Mouse (Mus musculus) CD4-positive helper T cell, adult 2 months (primary cell): ENCODE measurements around the gene Olfr76.
"Not testable (repeated sequence)": the region's sequence is repeated elsewhere in the genome, so short reads cannot be mapped to it uniquely, and the experiment has no call there.

Experiments used
- DNase-seq: peaks from one replicate; pipeline ENCODE4 v3.0.0-alpha.2; 2012; ENCODE audit warnings: low read depth, missing footprints, low spot score

Olfr76 gene

GRCm38 (mm10) chr19:12123103-12123502, at the start of gene Olfr76:
Gene Olfr76, minus strand, starts transcription at chr19:12123203.
- no peak for DNase-seq

GRCm38 (mm10) chr19:12170062-12170599, 47.1 kb upstream of the Olfr76 start, which contains the start of gene Olfr1555-ps1:
Gene Olfr1555-ps1, minus strand, starts transcription at chr19:12170112.
- DNase-seq, result not testable (repeated sequence)

GRCm38 (mm10) chr19:12145452-12145851, 22.4 kb upstream of the Olfr76 start:
- DNase-seq, result no peak

- no peak for DNase-seq
Observed at GRCm38 (mm10) chr19:12143356-12143755, 20.4 kb upstream of the Olfr76 start.

- DNase-seq, result no peak
Observed at GRCm38 (mm10) chr19:12134289-12134688, 11.3 kb upstream of the Olfr76 start.

GRCm38 (mm10) chr19:12116464-12116863, 6.5 kb downstream of the Olfr76 start:
- DNase-seq, result no peak

- DNase-seq, result no peak
Observed at GRCm38 (mm10) chr19:12115797-12116196, 7.2 kb downstream of the Olfr76 start, which contains the start of gene Olfr1428. Gene Olfr1428, minus strand, starts transcription at chr19:12115897.

- no peak for DNase-seq
Observed at GRCm38 (mm10) chr19:12113807-12114206, 9.2 kb downstream of the Olfr76 start.

- no peak for DNase-seq
Observed at GRCm38 (mm10) chr19:12104541-12104940, 18.5 kb downstream of the Olfr76 start.

- DNase-seq, result no peak
Observed at GRCm38 (mm10) chr19:12103234-12103633, 19.8 kb downstream of the Olfr76 start, which contains the start of gene Olfr1427. Gene Olfr1427, minus strand, starts transcription at chr19:12103334.

- DNase-seq, result no peak
Observed at GRCm38 (mm10) chr19:12091913-12092312, 31.1 kb downstream of the Olfr76 start, which contains the start of gene Olfr1426. Gene Olfr1426, minus strand, starts transcription at chr19:12092013.

GRCm38 (mm10) chr19:12077631-12078030, 45.4 kb downstream of the Olfr76 start, which contains the start of gene Olfr1425:
Gene Olfr1425, minus strand, starts transcription at chr19:12077731.
- not testable (repeated sequence) for DNase-seq

GRCm38 (mm10) chr19:12069546-12069945, 53.5 kb downstream of the Olfr76 start:
- not testable (repeated sequence) for DNase-seq
